Mouse (Mus musculus): ENCODE measurements around the gene Lgi2. TPM values are rescaled to one million over a fixed set of nuclear protein-coding genes. Genes with fewer than 3 reads are reported as not detected.

Lgi2 gene
- 21.3 and 22.5 TPM in 2 replicates for polyA plus RNA-seq (2012; rRNA removed)

DNA sequence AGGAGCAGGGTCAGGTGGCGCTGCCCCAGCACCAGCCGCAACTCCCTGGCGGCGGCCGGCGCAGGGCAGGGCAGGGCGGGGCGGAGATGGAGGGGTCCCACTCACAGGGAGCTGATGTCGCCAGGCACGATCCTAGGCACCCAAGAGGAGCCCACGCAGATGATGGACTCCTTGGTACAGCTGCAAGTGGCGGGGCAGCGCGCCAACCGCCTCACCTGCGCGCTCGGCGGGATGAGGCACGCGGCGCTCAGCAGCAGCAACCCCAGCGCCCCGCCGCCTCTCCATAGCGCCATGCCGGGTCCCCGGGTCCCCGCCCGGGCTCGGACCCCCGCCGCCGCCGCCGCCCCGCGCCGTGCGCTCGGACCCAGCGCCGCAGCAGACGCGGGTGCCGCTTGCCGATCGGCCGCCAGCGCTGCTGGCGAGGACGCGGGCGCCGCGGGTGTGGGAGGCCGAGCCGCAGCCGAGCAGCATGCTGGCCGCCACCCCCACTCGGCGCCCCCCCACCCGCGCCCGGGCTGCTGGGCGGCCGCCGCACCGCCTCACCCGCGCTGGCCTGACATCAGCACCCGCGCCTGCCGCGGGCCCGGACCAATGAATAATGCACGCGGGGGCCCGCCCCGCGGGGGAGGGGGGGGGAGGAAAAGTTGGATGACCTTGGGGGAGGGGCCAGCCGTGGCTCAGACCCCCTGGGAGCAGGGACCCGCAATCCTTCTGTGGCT is at the start of gene Lgi2:
Lgi2 (minus strand) TSS at position 650 of the 719 bp plus-strand sequence.
- no peak for DNase-seq (ENCODE audit: extremely low spot score in 1 of 2, low spot score in 1 of 2)

DNA sequence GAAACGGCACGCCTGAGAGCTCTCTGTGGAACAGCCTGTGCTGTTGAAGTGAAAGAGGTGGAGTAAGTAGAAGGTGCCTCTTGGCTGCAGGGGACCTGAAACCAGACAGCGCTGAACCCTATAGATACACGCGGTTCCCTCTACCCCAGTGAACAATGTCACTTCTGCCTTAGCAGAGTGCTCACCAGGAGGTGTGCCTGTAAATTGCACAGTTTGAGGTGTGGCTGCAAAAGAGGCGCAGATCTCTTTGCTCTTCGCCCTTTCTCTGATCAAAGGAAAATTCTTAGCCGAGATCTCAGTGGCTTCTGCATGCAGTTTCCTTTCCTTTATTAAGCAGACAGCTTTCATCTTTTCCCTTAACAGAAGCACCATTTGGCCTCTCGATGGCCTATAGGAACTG is 49.2 kb upstream of the Lgi2 start:
- no peak for DNase-seq (ENCODE audit: extremely low spot score in 1 of 2, low spot score in 1 of 2)

DNA sequence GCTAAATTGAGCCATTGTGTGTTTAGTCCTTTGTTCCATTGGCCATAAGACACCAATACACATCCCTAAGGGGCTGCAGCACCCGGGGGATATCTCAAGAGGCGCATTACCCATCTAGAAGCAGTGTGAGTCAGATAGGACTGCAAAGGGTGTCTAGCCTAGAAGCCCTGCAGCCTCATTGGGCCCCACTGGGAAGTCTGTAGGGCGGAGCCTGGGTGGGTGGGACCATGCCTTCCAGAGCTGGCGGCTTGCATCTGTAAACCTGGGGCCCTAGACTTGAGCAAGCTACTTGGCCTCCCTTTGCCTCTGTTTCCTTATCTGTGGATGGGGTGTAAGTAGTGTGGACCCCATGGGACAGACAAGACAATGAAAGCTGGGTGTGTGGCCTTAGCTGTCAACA is 48.4 kb upstream of the Lgi2 start:
- DNase-seq (ENCODE audit: extremely low spot score in 1 of 2, low spot score in 1 of 2): no peak

DNA sequence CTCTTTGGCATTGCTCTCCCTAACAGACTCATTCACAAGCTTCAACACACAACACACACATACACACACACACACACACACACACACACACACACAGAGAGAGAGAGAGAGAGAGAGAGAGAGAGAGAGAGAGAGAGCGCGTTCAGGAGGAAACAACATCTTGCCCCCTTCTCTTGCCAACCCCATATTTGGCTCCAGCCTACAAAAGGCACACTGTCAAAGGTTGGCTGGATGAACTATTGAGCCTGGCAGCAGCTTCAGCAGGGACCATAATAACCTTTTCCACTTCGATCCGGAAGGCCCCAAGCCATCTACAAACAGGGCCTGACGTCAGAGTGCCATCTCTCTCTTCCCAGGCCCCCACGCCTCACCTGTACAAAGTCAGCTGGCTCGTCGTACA is 46.5 kb upstream of the Lgi2 start:
- no peak for DNase-seq (ENCODE audit: extremely low spot score in 1 of 2, low spot score in 1 of 2)

DNA sequence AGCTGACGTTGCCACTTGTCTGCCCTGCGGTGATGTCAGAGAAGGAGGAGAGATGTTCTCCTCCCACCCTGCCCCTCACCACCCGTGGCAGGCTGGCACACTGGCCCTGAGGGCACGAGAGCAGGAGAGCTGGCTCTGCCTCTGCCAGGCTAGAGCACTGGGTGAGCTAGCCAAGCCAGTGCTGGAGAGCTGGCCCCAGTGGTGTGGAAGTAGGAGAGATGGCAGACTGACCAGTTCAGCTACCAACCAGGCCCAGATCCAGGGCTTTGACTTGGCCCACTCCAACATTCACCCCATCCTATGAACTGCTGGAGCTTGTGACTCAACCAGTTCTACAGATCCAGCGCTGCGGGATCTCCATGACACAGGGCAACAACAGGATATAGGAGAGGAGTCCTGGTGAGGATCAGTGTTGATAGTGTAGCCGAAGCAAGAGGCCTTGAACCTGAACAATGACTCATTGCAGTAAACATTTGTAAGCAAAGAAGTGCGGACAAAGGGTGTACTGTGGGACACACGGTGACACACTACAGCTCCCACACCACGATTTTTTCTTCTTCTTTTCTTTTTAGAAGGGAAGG is 45.1 kb upstream of the Lgi2 start:
- no peak for DNase-seq (ENCODE audit: extremely low spot score in 1 of 2, low spot score in 1 of 2)

DNA sequence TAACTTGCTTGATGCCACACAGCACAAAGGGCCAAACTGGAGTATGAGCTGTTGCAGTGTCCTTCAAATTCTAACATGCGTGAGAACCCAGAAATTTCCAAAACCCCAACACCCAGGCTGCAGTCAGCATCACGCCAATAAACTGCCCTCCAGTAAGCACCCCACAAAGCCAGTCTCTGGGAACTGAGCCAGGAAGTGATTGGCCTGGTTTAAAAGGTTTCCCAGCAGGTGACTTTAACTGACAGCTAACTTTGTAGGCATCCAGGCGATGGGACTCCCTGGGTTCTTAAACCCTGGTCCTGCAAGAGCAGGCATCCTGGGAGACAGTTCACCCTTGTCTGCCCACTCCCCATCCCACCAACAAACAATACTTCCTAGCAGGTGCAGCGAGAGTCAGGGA is 44.0 kb upstream of the Lgi2 start:
- DNase-seq (ENCODE audit: extremely low spot score in 1 of 2, low spot score in 1 of 2): no peak

DNA sequence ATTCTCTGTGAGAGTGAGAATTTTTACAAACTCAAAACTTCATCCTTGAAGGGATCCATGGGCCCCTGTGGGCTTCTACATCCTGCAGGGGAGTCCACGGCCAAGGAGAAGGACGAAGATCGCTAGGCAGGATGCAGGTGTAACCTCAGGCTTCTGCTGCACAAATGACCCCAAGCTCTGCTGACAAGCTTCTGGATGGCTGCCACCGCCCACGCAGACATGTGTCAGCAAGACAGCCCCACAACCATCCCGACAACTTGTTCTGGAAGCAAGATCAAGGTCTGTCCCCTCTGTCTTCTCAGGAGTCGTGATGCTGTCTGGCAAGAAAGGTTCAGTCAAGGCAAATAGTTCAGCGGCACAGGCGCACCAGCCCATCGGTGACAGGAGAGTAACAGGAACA is 43.4 kb upstream of the Lgi2 start:
- DNase-seq (ENCODE audit: extremely low spot score in 1 of 2, low spot score in 1 of 2): no peak

DNA sequence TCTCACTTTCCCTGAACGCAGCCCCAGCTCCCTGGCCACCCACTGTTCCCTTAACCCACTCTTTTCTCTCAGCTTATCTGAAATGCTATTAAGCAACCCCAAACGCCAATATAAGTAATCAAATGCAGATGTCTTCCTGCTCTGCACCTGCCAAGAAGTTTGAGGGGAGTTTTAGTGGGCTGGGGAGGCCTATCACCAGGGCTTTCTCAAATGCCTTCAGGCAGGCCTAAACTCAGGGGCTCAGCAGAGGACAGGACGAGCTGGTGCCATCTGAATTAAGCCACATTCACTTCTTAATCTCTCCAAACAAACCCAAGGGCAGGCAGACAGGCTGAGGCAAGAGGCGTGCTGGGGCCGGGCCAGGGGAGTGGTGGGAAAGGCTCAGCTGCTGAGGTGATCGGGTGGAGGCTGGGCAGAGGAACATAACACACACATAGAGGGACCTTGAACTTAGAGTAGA is 38.4 kb upstream of the Lgi2 start:
- DNase-seq (ENCODE audit: extremely low spot score in 1 of 2, low spot score in 1 of 2): no peak

DNA sequence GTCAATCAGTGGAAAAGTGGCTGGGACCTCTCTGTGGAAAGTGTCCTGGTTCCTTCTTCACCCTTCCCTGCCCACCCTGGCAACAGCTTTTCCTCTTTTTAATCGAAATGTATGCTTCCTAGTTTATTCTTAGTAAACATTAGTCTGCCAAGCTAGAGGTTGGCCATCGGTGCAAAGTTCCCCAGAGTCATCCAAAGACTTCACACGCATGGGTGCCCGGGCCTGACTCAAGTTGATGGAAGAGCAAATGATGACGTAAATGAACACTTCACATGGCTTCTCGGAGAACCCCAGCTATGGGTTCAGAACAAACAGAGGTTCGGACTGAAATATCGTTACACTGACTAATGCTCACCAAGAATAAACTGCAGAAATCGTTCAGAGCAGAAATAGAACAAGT is 24.4 kb upstream of the Lgi2 start:
- no peak for DNase-seq (ENCODE audit: extremely low spot score in 1 of 2, low spot score in 1 of 2)

DNA sequence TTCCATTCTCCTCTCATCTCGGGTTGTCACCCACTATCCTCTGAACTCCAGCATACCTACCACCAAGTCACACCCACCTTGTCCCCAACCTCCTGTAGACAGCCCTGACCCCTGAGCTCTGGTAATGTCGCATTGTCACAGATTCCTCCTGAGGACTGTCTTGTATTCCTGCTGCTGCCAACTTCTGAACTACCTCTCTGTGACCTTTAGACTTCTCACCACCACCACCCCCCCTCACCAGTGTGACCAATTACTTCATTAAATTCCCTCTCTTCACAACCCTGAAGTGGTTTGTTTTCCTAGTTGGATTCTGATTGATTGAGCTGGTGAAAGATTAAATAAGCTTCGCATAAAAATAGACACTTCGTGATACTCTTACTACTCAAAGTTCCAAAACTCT is 22.4 kb upstream of the Lgi2 start:
- no peak for DNase-seq (ENCODE audit: extremely low spot score in 1 of 2, low spot score in 1 of 2)

DNA sequence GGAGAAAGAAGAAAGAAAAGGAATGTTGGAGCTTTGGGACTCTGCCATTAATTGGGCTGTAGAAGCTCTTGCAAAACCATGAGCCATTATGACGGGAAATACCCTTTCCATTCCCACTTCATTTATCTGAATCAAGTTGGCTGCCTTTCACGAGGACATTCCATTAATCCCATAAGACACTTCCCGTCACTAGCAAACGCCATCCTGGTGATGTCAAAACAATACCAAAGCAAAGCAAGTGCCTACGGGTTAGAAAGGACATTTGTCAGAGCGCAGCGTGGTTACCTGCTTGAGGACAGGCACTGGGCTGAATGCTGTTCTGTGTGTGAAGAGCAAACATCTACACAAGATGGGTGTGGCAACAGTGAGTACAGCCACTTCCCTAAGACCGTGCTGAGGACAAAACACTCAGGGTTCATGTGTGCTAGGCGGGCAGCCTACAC is 21.1 kb upstream of the Lgi2 start:
- DNase-seq (ENCODE audit: extremely low spot score in 1 of 2, low spot score in 1 of 2): no peak

DNA sequence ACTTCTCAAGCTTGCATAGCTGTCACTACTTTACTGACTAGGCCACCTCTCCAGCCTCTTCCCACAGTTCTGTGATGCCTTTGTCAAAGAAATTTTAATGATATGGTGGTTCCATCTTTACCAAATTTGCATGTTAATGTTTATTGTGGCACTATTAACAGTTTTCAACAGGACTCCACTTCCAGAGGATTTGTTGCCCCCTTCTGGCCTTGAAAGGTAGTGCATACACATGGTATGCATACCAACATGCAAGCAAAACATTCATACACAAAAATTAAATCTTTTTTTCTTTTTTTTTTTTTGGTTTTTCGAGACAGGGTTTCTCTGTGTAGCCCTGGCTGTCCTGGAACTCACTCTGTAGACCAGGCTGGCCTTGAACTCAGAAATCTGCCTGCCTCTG is 6.3 kb upstream of the Lgi2 start:
- no peak for DNase-seq (ENCODE audit: extremely low spot score in 1 of 2, low spot score in 1 of 2)

DNA sequence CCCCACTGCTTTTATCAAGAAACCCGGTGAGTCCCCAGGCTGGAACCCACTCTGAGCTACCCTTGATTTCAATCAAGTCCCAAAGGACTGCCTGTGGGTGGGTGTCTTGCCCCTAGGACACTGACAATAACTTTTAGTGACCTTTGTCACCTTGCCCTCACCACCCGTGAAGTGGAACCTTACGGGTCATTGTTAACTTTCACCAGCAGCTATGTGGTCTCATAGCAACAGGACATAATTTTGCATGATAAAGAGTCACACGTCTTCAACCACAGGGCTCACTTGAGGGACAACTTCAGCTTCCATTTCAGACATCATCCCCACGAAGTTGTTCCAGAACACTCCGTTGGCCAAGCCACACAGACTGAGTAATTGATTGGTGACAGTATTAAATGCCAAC is 4.5 kb upstream of the Lgi2 start:
- no peak for DNase-seq (ENCODE audit: extremely low spot score in 1 of 2, low spot score in 1 of 2)

DNA sequence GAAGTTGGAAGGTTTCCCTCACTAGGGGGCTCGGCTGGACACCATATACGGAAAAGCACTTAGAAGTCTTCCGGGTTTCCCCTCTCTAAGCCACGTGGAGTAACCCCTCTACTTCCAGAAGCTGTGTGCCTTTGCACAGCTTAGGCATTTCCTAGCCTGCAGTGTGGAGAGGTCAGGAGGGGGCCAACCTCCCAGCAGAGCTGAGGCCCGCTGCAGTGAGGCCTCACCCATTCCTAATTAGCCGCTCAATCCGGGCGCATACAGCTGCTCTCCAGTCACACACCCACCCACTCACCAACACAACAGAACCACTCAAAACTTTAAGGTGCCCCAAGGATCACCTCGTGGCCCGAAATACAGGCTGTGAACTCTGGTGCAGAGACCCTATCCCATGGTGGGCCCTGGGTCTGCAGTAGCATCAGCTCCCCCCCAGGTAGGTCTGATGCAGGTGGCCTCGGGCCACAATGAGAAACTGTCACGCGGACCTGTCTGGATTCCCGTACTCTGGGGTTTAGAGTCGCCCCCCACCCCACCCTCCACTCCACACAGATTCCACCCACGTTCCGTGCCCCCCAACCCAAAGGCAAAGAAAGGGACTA is 949 bp downstream of the Lgi2 start:
- no peak for DNase-seq (ENCODE audit: extremely low spot score in 1 of 2, low spot score in 1 of 2)

DNA sequence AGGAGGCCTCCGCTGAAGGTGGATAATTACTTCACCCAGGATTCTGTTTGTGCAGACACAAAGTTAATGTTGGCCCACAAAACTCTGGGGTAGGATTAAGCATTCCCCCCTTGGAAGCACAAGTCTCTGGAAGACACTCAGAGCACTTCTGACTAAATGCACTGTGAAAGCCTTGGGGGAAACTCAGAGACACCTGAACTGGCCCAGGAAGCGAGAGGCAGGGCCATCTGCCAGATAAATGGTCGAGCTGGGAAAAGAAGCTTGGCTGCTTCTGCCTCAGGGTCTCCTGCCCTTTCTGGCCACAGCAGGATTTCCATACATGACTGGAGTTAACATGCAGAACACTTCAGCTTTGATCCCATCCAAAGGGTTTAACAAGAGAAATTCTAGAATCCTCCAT is 1.9 kb downstream of the Lgi2 start:
- no peak for DNase-seq (ENCODE audit: extremely low spot score in 1 of 2, low spot score in 1 of 2)

DNA sequence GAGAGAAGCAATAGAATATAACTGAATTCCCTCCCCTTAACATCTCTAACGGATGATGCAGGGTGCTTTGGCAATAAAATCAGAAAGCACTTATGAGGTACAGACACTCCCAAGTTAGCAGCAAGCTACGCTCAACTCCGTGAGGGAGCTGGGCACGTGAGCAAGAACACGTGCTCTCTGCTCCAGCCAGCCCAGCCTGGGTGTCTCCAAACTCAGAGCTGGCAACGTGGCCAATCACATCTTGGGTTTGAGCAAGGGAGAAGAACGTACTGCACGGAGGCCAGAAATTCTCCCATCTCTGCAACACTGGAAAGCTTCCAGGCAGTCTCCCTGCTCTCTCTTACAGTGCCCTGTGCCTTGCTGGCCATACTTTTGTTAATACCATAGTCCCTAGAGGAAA is 6.0 kb downstream of the Lgi2 start:
- peak in 1 of 2 experiments; percentile 42 for DNase-seq (ENCODE audit: extremely low spot score in 1 of 2, low spot score in 1 of 2)

DNA sequence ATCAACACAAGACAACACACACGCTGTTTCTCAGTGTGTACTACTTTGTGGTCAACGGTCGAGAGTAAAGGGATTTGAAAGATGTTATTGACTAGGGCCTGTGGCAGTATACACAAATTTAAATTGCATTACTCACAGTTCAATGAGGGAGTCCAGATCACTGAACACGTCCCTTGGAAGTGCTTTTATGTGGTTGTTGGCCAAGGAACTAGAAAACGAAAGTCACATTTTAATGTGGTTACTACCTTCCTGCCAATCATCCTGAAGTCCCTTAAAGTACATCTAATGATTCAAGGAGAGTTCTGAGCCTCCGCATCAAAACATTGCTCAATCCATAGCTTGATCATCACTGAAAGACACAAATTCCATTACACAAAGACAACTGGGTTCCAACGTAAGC is 10.7 kb downstream of the Lgi2 start:
- DNase-seq (ENCODE audit: extremely low spot score in 1 of 2, low spot score in 1 of 2): no peak

DNA sequence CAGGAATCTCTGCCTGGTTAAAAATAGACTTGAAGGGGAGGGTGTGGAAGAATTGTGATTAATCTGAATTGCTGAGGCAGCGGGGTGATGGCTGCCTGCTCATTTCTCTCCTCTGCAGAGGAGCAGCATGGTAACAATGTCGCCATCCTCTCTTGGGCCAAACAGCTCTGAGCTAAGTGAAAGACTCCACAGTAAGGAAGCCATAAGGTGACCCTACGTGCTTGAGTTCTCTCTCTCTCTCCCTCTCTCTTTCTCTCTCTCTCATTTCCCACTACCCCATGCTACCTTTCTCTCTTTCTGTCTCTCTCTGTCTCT is 15.0 kb downstream of the Lgi2 start:
- DNase-seq (ENCODE audit: extremely low spot score in 1 of 2, low spot score in 1 of 2): no peak

DNA sequence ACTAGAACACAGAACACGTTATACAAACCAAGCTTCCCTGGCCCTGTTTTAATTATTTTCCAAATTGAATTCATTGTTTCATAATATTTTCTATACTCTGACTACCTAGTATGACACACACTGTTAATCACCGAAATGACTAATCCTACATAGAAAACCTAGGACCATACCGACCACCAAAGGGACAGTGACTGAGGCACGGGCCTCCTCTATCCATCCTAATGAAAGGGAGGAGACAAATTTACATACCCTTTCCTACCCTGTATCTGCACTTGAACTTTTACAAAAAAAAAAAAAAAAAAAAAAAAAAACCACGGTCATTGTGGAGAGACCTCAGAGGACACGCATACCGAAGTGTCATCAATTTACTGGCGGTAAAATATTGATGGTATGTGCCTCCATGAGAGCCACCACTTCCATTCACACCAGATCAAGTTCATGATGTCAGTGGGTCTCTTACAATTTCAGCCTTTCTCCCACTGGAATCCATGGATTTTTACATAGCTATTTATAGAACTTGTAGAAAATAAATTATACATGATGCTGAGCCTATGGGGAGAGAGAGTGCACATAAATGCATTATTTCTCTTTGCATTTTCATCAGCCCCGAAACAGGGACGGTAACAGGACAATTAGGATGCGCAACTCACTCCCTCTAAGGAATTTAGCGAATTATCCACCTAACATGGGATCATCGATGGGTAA is 15.5 kb downstream of the Lgi2 start:
- DNase-seq (ENCODE audit: extremely low spot score in 1 of 2, low spot score in 1 of 2): no peak

DNA sequence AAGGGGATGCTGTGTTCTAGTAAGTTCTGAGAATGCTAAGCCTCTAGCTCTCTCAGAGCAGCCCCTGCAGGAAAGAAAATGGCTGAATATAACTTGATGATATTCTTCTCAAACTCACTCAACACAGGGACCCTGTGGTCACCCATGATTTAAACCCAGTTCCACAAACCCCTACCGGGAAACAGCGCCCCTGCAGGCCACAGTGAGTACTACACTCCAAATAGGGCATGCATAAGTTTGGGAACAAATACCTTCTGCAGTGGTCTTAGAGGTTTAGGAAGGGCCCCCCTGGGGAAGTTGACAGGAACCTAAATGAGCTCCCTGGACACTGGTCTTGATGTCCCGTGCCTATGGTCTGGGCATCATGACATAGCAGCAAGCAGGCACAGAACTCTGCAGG is 19.3 kb downstream of the Lgi2 start:
- no peak for DNase-seq (ENCODE audit: extremely low spot score in 1 of 2, low spot score in 1 of 2)

DNA sequence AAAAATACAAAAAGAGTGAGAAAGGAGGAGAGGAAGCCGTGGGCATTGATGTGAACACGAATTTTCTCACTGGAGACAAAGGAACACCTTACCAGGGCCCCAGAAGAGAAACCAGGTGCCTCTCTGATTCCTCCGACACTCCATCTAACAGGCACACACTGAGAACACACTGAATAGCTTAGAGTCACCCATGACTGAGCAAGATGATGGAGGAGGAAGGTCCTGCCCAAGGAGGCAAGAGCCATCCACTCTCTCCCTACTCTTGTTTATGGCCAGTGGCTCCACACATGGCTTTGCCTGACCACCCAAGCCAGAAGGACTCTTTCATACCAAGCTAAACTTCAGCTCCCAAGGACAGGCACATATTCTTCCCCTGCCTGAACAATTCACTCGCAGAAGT is 22.5 kb downstream of the Lgi2 start:
- no peak for DNase-seq (ENCODE audit: extremely low spot score in 1 of 2, low spot score in 1 of 2)

DNA sequence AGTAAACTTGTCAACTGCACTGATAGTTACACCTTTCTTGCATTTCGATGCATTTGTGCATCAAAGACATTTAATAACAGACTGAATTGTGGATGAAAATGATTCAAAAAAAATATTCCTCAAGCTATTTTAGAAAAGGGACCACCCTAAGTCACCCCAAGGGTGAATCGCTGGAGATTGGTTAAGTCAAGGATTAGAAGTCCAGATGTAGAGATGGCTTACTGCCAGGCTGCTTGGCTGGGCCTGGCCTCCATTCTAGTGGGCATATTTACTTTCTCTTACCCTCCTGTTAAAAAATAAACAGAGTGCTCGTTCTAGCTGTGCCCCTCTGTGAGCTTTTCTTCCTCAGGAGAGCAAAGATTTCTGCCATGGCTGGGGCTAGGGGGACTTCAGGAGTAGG is 26.1 kb downstream of the Lgi2 start:
- DNase-seq (ENCODE audit: extremely low spot score in 1 of 2, low spot score in 1 of 2): no peak

Data from frontal cortex, adult 2 months (tissue).